Mouse (Mus musculus): ENCODE data around the gene Trpv1.

Gene Trpv1

GRCm38 (mm10) chr11:73233992-73234391, at the start of gene Trpv1:
Trpv1 (plus strand) TSS chr11:73234292.
- DNase-seq (ENCODE audit: low spot score), result no peak

- DNase-seq (ENCODE audit: low spot score), result no peak
Measured at GRCm38 (mm10) chr11:73185872-73186615, 48.0 kb upstream of the Trpv1 start.

GRCm38 (mm10) chr11:73187231-73187630, 46.9 kb upstream of the Trpv1 start:
- DNase-seq (ENCODE audit: low spot score), result no peak

- DNase-seq (ENCODE audit: low spot score), result no peak
Measured at GRCm38 (mm10) chr11:73193047-73193446, 41.0 kb upstream of the Trpv1 start.

GRCm38 (mm10) chr11:73194444-73194843, 39.6 kb upstream of the Trpv1 start:
- no peak for DNase-seq (ENCODE audit: low spot score)

GRCm38 (mm10) chr11:73198190-73198589, 35.9 kb upstream of the Trpv1 start:
- DNase-seq (ENCODE audit: low spot score), result no peak

GRCm38 (mm10) chr11:73198603-73199229, 35.4 kb upstream of the Trpv1 start, which contains the start of gene Ctns:
Ctns (minus strand) TSS chr11:73199042.
- no peak for DNase-seq (ENCODE audit: low spot score)

- DNase-seq (ENCODE audit: low spot score), result peak; percentile 87
Measured at GRCm38 (mm10) chr11:73199230-73199712, 34.8 kb upstream of the Trpv1 start, which contains the start of gene Shpk. Shpk (plus strand) TSS chr11:73199460.

- no peak for DNase-seq (ENCODE audit: low spot score)
Measured at GRCm38 (mm10) chr11:73199879-73200278, 34.2 kb upstream of the Trpv1 start.

- DNase-seq (ENCODE audit: low spot score), result no peak
Measured at GRCm38 (mm10) chr11:73201021-73201420, 33.1 kb upstream of the Trpv1 start.

GRCm38 (mm10) chr11:73201597-73201996, 32.5 kb upstream of the Trpv1 start:
- DNase-seq (ENCODE audit: low spot score), result no peak

- no peak for DNase-seq (ENCODE audit: low spot score)
Measured at GRCm38 (mm10) chr11:73203895-73204294, 30.2 kb upstream of the Trpv1 start.

GRCm38 (mm10) chr11:73205194-73205593, 28.9 kb upstream of the Trpv1 start:
- no peak for DNase-seq (ENCODE audit: low spot score)

- DNase-seq (ENCODE audit: low spot score), result no peak
Measured at GRCm38 (mm10) chr11:73207621-73208020, 26.5 kb upstream of the Trpv1 start.

- DNase-seq (ENCODE audit: low spot score), result no peak
Measured at GRCm38 (mm10) chr11:73213956-73214355, 20.1 kb upstream of the Trpv1 start.

- no peak for DNase-seq (ENCODE audit: low spot score)
Measured at GRCm38 (mm10) chr11:73219671-73220070, 14.4 kb upstream of the Trpv1 start.

- DNase-seq (ENCODE audit: low spot score), result no peak
Measured at GRCm38 (mm10) chr11:73220651-73221050, 13.4 kb upstream of the Trpv1 start.

- DNase-seq (ENCODE audit: low spot score), result no peak
Measured at GRCm38 (mm10) chr11:73222846-73223245, 11.2 kb upstream of the Trpv1 start.

- no peak for DNase-seq (ENCODE audit: low spot score)
Measured at GRCm38 (mm10) chr11:73223966-73224365, 10.1 kb upstream of the Trpv1 start.

- no peak for DNase-seq (ENCODE audit: low spot score)
Measured at GRCm38 (mm10) chr11:73225856-73226255, 8.2 kb upstream of the Trpv1 start.

- no peak for DNase-seq (ENCODE audit: low spot score)
Measured at GRCm38 (mm10) chr11:73228881-73229280, 5.2 kb upstream of the Trpv1 start.

GRCm38 (mm10) chr11:73230081-73230480, 4.0 kb upstream of the Trpv1 start:
- DNase-seq (ENCODE audit: low spot score), result no peak

GRCm38 (mm10) chr11:73232513-73232912, 1.6 kb upstream of the Trpv1 start:
- no peak for DNase-seq (ENCODE audit: low spot score)
